Comparison of ENCODE assay signal across 9 mouse cellular contexts in genomic region chr4:148504497-148504959, GRCm38 (mm10). TPM values are rescaled to one million over a fixed set of nuclear protein-coding genes. Genes with fewer than 3 reads are reported as not detected.
DNase-seq lines count a peak whose midpoint lies in the region; ATAC-seq and TF ChIP-seq lines count a peak whose summit lies in the region.
"Had no signal": no experiment of that assay in that cellular context is flagged by ENCODE, and none has a peak within 500 bp of the region (broad histone marks: within the 10 kb centered on the region; RNA-seq: fewer than 3 reads in every experiment).

No protein-coding gene starts in this region.

- no peak for TF ChIP-seq POLR2A in cerebellum, adult 2 months (IDR thresholded peaks at IDR 0.05; ENCODE audit: borderline replicate concordance, insufficient read depth, low read length)

- 86% methylated on average over 8 of the region's 8 CpGs for WGBS in midbrain, embryonic 14.5 days
- WGBS in midbrain, embryonic 11.5 days, result 94% methylated on average over 8 of the region's 8 CpGs
- WGBS in cerebellum, adult 2 months, result 2% methylated on average over 8 of the region's 8 CpGs
- WGBS in heart, embryonic 14.5 days, result 63% methylated on average over 8 of the region's 8 CpGs
- WGBS in neural tube, embryonic 13.5 days, result 8% methylated on average over 8 of the region's 8 CpGs

- no peak overlapping the region for H3K4me3 ChIP-seq in midbrain, embryonic 14.5 days (replicated peaks; ENCODE audit: low read depth, low read length)
- no peak overlapping the region for H3K4me3 ChIP-seq in midbrain, embryonic 11.5 days (ENCODE audit: low read depth, low read length)
- no peak overlapping the region for H3K4me3 ChIP-seq in cerebellum, adult 2 months (replicated peaks; ENCODE audit: insufficient read depth, low read depth, low read length)
- no peak overlapping the region for H3K4me3 ChIP-seq in heart, embryonic 14.5 days (ENCODE audit: control insufficient read depth in 1 of 2, insufficient read depth in 1 of 2, low read depth in 1 of 2, low read length in 2 of 2)
- H3K4me3 ChIP-seq in neural tube, embryonic 13.5 days, result no peak overlapping the region
- H3K4me3 ChIP-seq: erythroblast, embryonic 14.5 days had no signal

- no peak overlapping the region for H3K9ac ChIP-seq in midbrain, embryonic 14.5 days (replicated peaks; ENCODE audit: low read length)
- no peak overlapping the region for H3K9ac ChIP-seq in midbrain, embryonic 11.5 days (ENCODE audit: low read length)
- no peak overlapping the region for H3K9ac ChIP-seq in heart, embryonic 14.5 days (ENCODE audit: low read length)
- H3K9ac ChIP-seq in neural tube, embryonic 13.5 days, result 0 out of 2 replicates have a peak overlapping the region, but pooled peaks have one; percentile 1

- no peaks in the 10 kb centered on the region for H3K4me1 ChIP-seq in midbrain, embryonic 14.5 days (ENCODE audit: control insufficient read depth, insufficient read depth, low read length)
- no peaks in the 10 kb centered on the region for H3K4me1 ChIP-seq in midbrain, embryonic 11.5 days (ENCODE audit: control insufficient read depth, insufficient read depth, low read length)
- H3K4me1 ChIP-seq in cerebellum, adult 2 months (ENCODE audit: control insufficient read depth, insufficient read depth, low read length), result peaks cover 12% of the 10 kb centered on the region
- H3K4me1 ChIP-seq in heart, embryonic 14.5 days (ENCODE audit: control insufficient read depth in 2 of 2, insufficient read depth in 2 of 2, low read length in 2 of 2), result peaks cover 0 to 7% of the 10 kb centered on the region in 2 experiments; a peak in 2 of 4 replicates
- peaks cover 21% of the 10 kb centered on the region for H3K4me1 ChIP-seq in neural tube, embryonic 13.5 days (replicated peaks)

- H3K27ac ChIP-seq in midbrain, embryonic 14.5 days (replicated peaks; ENCODE audit: low read depth, low read length), result no peak overlapping the region
- H3K27ac ChIP-seq in midbrain, embryonic 11.5 days (ENCODE audit: low read depth, low read length), result no peak overlapping the region
- H3K27ac ChIP-seq in cerebellum, adult 2 months (ENCODE audit: insufficient read depth, low read length), result no peak overlapping the region
- no peak overlapping the region for H3K27ac ChIP-seq in heart, embryonic 14.5 days (replicated peaks in 1 of 2; ENCODE audit: control insufficient read depth in 1 of 2, insufficient read depth in 1 of 2, low read depth in 2 of 2, low read length in 2 of 2)
- peak overlapping the region; percentile 64 for H3K27ac ChIP-seq in neural tube, embryonic 13.5 days (replicated peaks)

- TF ChIP-seq CTCF in cerebellum, adult 2 months (IDR thresholded peaks at IDR 0.05; ENCODE audit: borderline replicate concordance, insufficient read depth, low read depth, low read length), result no peak

- ATAC-seq in midbrain, embryonic 14.5 days (ENCODE audit: low FRiP score, low TSS enrichment), result no peak
- ATAC-seq in midbrain, embryonic 11.5 days (ENCODE audit: low FRiP score), result no peak
- 0 out of 2 replicates have a peak, but pooled peaks have one; percentile 23 for ATAC-seq in heart, embryonic 14.5 days (ENCODE audit: insufficient number of reproducible peaks, insufficient read depth, low FRiP score, low read depth)
- peak; percentile 82 for ATAC-seq in neural tube, embryonic 13.5 days (ENCODE audit: low read depth)

- DNase-seq in midbrain, embryonic 14.5 days, result peak; percentile 24
- no peak for DNase-seq in midbrain, embryonic 11.5 days (ENCODE audit: low spot score, missing footprints)
- DNase-seq in cerebellum, adult 2 months, result peak; percentile 63 to 79
- peak; percentile 39 for DNase-seq in layer of hippocampus, adult 9-10 months (ENCODE audit: low spot score)
- DNase-seq in thymus, postnatal 4 days, result no peak
- no peak for DNase-seq in thymus, postnatal 0 days (ENCODE audit: low spot score)

- H3K9me3 ChIP-seq in midbrain, embryonic 14.5 days (ENCODE audit: control insufficient read depth, low read length), result no peaks in the 10 kb centered on the region
- no peaks in the 10 kb centered on the region for H3K9me3 ChIP-seq in midbrain, embryonic 11.5 days (ENCODE audit: control insufficient read depth, low read length)
- no peaks in the 10 kb centered on the region for H3K9me3 ChIP-seq in heart, embryonic 14.5 days (ENCODE audit: control insufficient read depth, low read length)
- H3K9me3 ChIP-seq in neural tube, embryonic 13.5 days, result no peaks in the 10 kb centered on the region

- H3K36me3 ChIP-seq in midbrain, embryonic 14.5 days (ENCODE audit: control insufficient read depth, insufficient read depth, low read length), result peaks cover 77% of the 10 kb centered on the region
- H3K36me3 ChIP-seq in midbrain, embryonic 11.5 days (ENCODE audit: control insufficient read depth, insufficient read depth, low read length), result peaks cover 12% of the 10 kb centered on the region
- peaks cover 65% of the 10 kb centered on the region for H3K36me3 ChIP-seq in heart, embryonic 14.5 days (ENCODE audit: control insufficient read depth, insufficient read depth, low read length)
- H3K36me3 ChIP-seq in neural tube, embryonic 13.5 days, result peaks cover 60% of the 10 kb centered on the region

- H3K4me2 ChIP-seq in midbrain, embryonic 14.5 days (ENCODE audit: low read length), result no peak overlapping the region
- H3K4me2 ChIP-seq in midbrain, embryonic 11.5 days, result no peak overlapping the region
- no peak overlapping the region for H3K4me2 ChIP-seq in heart, embryonic 14.5 days (ENCODE audit: low read length)
- no peak overlapping the region for H3K4me2 ChIP-seq in neural tube, embryonic 13.5 days

- no peaks in the 10 kb centered on the region for H3K27me3 ChIP-seq in midbrain, embryonic 14.5 days (ENCODE audit: control insufficient read depth, insufficient read depth, low read length)
- H3K27me3 ChIP-seq in midbrain, embryonic 11.5 days (ENCODE audit: control insufficient read depth, insufficient read depth, low read length), result no peaks in the 10 kb centered on the region
- no peaks in the 10 kb centered on the region for H3K27me3 ChIP-seq in cerebellum, adult 2 months (ENCODE audit: control insufficient read depth, insufficient read depth, low read length)
- no peaks in the 10 kb centered on the region for H3K27me3 ChIP-seq in heart, embryonic 14.5 days (ENCODE audit: control insufficient read depth, insufficient read depth, low read length)
- H3K27me3 ChIP-seq in neural tube, embryonic 13.5 days, result no peaks in the 10 kb centered on the region

RNA-seq across cellular contexts. Expression of gene Angptl7, which starts 4.3 kb away (rescaled TPM):
- polyA plus RNA-seq in midbrain, embryonic 14.5 days (2014; fragmentation: Nextera tagmentation; extraction: Ambion mirVana), result 0.26 and 0.41 TPM in 2 replicates
- polyA plus RNA-seq in midbrain, embryonic 11.5 days (2014; fragmentation: Nextera tagmentation; extraction: Ambion mirVana), result 0.14 and 0.22 TPM in 2 replicates
- polyA plus RNA-seq in cerebellum, adult 2 months (2012; rRNA removed), result 0.10 and 0.13 TPM in 2 replicates
- 11.5 and 16.6 TPM in 2 replicates for polyA plus RNA-seq in heart, embryonic 14.5 days (2014; fragmentation: Nextera tagmentation; extraction: Ambion mirVana)
- polyA plus RNA-seq in neural tube, embryonic 13.5 days (2015; fragmentation: Nextera tagmentation; extraction: Ambion mirVana), result 0.22 and 0.43 TPM in 2 replicates
- polyA plus RNA-seq in thymus, postnatal 0 days (2015; fragmentation: Nextera tagmentation; extraction: Ambion mirVana), result 1.1 TPM in 2 replicates
- polyA plus RNA-seq: erythroblast, embryonic 14.5 days had no signal

RNA-seq across cellular contexts. Expression of gene Exosc10, which starts 53.7 kb away (rescaled TPM):
- polyA plus RNA-seq in midbrain, embryonic 14.5 days (2014; fragmentation: Nextera tagmentation; extraction: Ambion mirVana), result 76.5 and 93.2 TPM in 2 replicates
- polyA plus RNA-seq in midbrain, embryonic 11.5 days (2014; fragmentation: Nextera tagmentation; extraction: Ambion mirVana), result 101 and 107 TPM in 2 replicates
- 47.1 and 52.9 TPM in 2 replicates for polyA plus RNA-seq in cerebellum, adult 2 months (2012; rRNA removed)
- polyA plus RNA-seq in heart, embryonic 14.5 days (2014; fragmentation: Nextera tagmentation; extraction: Ambion mirVana), result 61.2 and 66.6 TPM in 2 replicates
- 80.1 and 85.1 TPM in 2 replicates for polyA plus RNA-seq in neural tube, embryonic 13.5 days (2015; fragmentation: Nextera tagmentation; extraction: Ambion mirVana)
- 73.1 and 82.6 TPM in 2 replicates for polyA plus RNA-seq in thymus, postnatal 0 days (2015; fragmentation: Nextera tagmentation; extraction: Ambion mirVana)

RNA-seq across cellular contexts. Expression of gene Mtor, which starts 56.1 kb away (rescaled TPM):
- 30.6 and 34.8 TPM in 2 replicates for polyA plus RNA-seq in midbrain, embryonic 14.5 days (2014; fragmentation: Nextera tagmentation; extraction: Ambion mirVana)
- 30.5 and 30.9 TPM in 2 replicates for polyA plus RNA-seq in midbrain, embryonic 11.5 days (2014; fragmentation: Nextera tagmentation; extraction: Ambion mirVana)
- polyA plus RNA-seq in cerebellum, adult 2 months (2012; rRNA removed), result 36.3 and 42.7 TPM in 2 replicates
- 18.4 and 21.2 TPM in 2 replicates for polyA plus RNA-seq in heart, embryonic 14.5 days (2014; fragmentation: Nextera tagmentation; extraction: Ambion mirVana)
- polyA plus RNA-seq in neural tube, embryonic 13.5 days (2015; fragmentation: Nextera tagmentation; extraction: Ambion mirVana), result 21.4 and 23.0 TPM in 2 replicates
- polyA plus RNA-seq in thymus, postnatal 0 days (2015; fragmentation: Nextera tagmentation; extraction: Ambion mirVana), result 18.7 and 23.1 TPM in 2 replicates

RNA-seq across cellular contexts. Expression of gene Ubiad1, which starts 60.0 kb away (rescaled TPM):
- polyA plus RNA-seq in midbrain, embryonic 14.5 days (2014; fragmentation: Nextera tagmentation; extraction: Ambion mirVana), result 14.7 and 15.9 TPM in 2 replicates
- 15.5 and 15.8 TPM in 2 replicates for polyA plus RNA-seq in midbrain, embryonic 11.5 days (2014; fragmentation: Nextera tagmentation; extraction: Ambion mirVana)
- 11.2 and 12.9 TPM in 2 replicates for polyA plus RNA-seq in cerebellum, adult 2 months (2012; rRNA removed)
- polyA plus RNA-seq in heart, embryonic 14.5 days (2014; fragmentation: Nextera tagmentation; extraction: Ambion mirVana), result 14.2 and 15.7 TPM in 2 replicates
- 15.0 and 19.0 TPM in 2 replicates for polyA plus RNA-seq in neural tube, embryonic 13.5 days (2015; fragmentation: Nextera tagmentation; extraction: Ambion mirVana)
- polyA plus RNA-seq in thymus, postnatal 0 days (2015; fragmentation: Nextera tagmentation; extraction: Ambion mirVana), result 7.4 and 7.8 TPM in 2 replicates

Comparison
In these comparisons a context has a peak if more than half of its experiments do, and no peak if none do; other contexts are left out.
1. DNase-seq: peak in midbrain, embryonic 14.5 days (single experiment), cerebellum, adult 2 months (2 of 2) and layer of hippocampus, adult 9-10 months (single experiment); none in midbrain, embryonic 11.5 days (single experiment), thymus, postnatal 4 days (single experiment) and thymus, postnatal 0 days (single experiment).
2. ATAC-seq: peak in heart, embryonic 14.5 days (single experiment) and neural tube, embryonic 13.5 days (single experiment); none in midbrain, embryonic 14.5 days (single experiment) and midbrain, embryonic 11.5 days (single experiment).